Mouse (Mus musculus) left cerebral cortex, adult 8-10 months (tissue): Measurements from ENCODE around the gene Gns. TPM values are rescaled to one million over a fixed set of nuclear protein-coding genes. Genes with fewer than 3 reads are reported as not detected.

ENCODE experiments used
- DNase-seq, 2 experiments: peaks; one replicate each; pipeline ENCODE4 v3.0.0; 2022; ENCODE audit warnings: low spot score in 2 of 2
- total RNA-seq, 4 experiments: library from RNA; stranded (reverse); gene quantifications; 2 replicates each; pipeline ENCODE4 v1.2.4; 2022

The Gns gene
- total RNA-seq, 4 experiments from 2014 or later, result 87.2 to 126 (median 99.0) TPM

DNA sequence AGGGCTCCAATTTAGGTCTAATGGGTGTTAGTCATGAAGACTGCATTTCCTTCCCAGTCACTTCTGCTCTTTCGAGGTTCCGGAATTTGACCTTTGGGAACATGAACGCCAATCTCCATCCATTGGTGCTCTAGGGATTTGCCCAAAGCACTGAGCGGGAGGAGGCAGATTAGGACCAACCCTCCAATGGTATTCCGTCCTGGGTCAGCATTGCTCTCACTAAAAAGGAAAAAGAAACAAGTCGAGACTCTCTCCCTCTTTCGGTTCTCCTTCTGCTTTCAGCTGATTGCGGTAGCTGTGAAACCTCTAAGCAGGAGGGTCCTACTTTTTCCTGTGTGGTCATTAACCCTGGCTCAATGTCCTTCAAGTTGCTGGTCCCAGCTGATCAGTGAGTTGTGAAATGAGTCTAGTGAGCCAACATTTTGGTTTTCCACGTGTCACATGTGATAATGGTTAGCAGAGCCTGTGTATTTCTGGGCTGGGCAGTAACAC, 937 bp downstream of the Gns start:
- DNase-seq, result no peak

DNA sequence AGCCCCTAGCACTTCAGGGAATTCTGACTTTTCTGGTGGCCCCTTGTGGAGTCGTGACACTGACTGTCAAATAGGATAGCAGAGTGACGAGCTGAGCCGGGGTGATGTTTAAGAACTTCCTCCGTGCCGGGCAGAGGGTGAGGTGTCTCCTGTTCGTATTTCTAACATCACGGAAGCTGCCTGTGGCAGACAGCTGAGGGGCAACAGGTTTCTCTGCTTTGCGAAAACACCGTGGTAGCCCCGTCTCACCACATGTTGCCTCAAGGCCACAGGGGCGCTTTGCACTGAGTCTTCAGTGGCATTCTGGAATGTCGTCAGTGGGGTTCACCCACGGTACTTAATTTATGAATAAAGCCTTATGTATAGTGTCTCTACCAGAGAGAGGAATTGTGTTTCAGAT, 2.4 kb downstream of the Gns start:
- no peak for DNase-seq

DNA sequence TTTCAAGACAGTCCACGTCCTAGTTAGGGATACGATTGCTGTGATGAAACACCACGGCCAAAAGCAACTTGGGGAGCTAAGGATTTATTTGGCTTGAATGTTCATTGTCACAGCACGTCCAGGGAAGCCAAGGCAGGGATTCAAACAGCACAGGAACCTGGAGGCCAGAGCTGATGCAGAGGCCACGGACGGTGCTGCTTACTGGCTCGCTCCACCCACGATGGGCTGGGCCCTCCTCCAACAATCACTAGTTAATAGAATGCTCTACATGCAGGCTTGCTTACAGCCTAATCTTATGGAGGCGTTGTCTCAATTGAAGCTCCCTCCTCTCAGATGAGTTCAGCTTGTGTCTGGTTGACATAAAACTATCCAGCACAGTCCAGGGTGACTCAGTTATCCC, 2.9 kb downstream of the Gns start:
- no peak for DNase-seq

DNA sequence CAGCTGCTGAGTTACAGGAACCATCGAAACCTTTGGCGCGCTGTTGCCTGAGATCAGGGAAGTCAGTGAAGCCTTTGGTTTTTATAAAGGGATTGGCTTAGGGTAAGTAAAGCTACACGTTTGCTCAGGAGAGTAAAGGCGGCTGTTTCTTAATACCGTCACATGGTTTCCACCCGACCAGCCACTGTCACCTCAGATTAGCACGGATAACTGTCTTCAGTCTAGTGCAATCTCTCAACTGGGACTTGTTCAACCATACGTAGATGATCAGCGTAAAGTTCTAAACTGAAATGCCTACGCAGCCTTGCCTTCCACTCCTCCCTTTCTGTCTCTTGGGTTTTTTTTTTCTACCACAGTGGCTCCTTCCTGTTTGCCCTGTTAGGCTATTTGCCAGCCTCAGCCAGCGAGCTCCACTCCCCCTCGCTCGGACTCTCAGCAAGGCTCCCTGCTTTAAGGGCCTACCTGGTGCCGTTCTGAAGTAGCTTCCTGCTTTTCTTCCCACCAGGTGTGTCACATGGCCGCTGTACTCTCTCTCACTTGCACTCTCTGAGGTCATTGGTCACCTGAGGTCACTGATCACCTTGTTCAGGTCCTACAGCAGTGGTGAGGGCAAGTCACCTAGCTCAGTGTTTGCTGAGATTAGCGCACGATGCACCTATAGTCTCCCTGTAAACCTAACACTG, 4.0 kb downstream of the Gns start:
- no peak for DNase-seq

DNA sequence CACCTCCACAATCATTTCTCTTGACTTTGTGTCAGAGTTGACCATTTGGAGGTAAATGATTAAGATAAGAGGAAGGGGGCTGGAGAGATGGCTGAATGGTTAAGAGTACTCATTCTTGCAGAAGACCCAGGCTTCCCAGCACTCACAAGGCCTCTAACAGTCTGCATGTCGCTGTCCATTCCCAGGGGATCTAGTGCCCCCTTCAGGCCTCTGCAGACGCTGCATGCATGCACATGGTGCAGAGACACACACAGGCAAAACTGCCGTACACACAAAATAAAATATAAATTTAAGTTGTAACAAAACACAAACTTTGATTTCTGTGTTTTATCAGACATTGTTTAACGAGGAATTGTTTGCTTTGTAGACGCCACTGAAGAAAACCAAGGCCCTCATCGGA, 5.9 kb downstream of the Gns start:
- DNase-seq, result no peak

DNA sequence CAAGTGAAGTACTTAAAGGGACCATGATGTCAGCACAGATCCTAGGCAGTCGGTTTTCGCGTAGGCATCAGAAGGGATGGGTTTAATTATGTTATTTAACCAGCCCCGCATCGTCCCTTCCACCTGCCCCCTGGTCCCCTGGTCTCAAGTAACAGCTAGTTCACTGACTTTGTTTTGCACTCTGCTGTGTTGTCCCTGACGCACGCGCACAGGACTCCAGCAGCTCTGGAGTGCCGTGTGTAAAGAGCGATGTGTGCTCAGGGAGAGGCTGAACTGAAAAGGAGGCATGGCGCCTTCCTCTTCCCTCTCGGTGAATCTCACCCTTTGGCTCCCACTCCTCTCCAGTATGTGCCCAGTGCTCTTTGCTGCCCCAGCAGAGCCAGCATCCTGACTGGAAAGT, 9.1 kb downstream of the Gns start:
- DNase-seq, result no peak

DNA sequence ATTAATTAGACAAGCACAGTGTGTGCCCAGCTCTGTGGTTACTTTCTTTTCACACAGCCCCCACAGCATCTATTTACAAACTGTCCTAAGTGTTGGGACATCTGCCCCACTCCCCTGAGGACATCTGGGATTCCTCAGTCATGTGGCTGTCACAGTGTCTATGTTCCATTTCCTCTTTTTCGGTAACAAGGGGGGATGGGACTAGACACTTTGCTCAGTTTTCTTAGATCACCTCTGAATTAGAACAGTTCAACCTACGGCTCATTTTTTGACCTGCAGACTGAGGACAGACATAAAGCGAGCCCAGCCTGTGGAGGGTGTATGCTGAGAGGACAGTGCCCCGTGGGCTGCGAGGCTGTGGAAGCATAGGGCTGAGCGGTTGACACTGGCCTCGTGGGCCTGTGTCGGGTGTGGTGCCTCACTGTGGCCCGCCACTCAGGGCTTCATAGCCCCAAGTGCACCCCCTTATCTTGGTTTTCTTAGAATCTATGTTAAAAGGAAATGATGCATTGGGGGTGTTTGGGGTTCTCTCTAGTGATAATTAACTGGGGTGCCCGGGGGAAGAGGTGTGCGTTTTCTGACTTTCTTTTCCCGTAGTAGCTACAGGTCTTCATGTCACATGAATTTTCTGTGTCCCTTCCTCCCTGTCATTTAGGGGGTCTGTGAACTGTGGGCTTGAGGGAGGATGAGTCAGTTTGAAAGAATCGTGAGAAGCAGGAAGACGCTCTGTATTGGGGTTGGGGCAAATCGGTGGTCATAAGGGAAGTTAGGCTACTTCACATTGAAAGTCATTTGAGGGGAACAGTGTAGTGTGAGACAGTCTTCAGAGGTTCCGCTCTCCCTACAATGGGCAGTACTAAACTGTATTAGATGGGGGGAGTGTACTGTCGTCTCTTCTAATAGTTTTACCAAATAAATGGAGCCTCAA, 10.1 kb downstream of the Gns start:
- DNase-seq, result no peak

DNA sequence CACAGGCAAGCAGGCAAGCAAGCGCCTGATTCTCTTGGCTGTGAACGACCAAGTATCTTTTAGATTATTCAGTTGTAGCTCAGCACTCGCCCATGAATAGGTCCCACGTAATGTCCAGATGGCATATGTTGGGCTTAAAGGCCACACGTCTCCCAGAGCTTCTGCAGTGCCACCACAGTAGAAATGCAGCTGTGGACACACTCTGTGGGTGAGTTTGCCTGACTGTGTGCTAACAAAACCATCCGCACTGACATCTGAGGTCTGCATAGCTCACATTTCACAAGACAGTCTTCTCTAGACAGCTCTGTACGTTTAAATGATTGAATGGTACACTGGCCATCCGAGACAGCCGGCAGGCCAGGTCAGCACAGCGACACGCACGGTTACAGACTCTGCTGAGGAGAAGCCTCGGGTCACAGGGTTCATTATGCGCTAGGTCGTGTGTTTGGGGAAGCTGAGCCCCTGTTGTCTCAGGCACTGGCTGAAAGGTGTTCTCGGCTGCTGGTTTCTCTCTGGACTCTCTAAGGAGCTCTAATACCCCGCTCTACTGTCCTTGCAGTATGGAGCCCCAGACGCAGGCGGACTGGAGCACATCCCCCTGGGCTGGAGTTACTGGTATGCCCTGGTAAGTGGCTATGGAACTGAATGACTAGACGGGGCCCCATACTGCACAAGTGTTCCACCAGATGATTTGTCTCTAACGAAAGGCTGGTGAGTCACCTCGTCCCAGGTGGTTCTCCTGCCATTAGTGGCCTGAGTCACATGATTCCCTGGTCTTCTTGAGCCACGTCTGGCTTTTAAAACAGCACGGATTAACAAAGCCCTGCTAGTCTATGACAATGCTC, 11.0 kb downstream of the Gns start:
- DNase-seq, result no peak

DNA sequence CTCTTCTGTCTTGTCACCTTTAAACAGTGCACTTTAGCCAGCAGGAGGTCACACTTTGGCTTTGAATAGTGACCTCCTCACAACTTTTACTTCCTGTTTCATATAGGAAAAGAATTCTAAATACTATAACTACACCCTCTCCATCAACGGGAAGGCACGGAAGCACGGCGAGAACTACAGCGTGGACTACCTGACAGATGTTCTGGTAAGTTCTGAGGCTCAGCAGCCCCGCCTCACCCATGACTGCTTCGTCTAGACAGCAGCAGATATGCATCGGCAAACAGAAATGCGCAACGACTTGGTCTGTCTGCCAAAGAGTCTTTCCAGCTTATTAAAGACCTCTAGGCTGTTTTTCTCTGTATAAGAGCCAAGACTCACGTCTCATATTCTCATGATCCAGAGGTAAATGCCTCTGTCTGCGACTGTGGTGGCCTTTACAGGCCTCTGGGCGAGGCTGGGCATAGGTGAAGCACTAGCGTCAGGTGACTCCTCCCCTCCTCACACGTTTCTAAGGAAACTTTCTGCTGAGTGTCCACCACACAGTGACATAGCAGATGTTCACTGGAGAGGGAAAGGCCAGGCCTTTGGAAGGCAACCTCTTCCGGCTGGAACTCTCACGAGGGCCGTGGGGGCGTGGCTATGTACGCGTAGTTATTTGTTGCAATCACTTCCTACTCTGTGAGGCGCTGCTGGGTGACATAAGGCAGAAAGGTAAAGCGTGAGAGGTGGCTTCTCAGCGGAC, 11.8 kb downstream of the Gns start:
- DNase-seq, result no peak

DNA sequence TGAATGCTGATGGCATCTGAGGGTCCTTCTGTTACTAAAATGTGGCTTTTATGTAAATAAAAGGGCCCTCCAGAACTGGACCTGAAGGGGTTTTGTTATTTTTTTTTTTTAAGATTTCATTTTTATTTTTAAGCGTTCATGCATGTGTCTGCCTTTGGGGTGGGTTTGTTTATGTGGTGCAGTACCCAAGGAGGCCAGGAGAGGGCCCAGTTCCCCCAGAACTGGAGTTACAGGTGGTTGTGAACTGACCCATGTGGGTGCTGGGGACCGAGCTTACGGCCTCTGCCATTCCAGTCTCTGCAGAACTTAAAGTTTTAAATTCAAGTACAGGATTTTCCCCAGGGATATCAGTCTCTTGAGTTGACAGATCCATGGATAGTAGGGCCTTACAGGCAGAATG, 14.5 kb downstream of the Gns start:
- no peak for DNase-seq

DNA sequence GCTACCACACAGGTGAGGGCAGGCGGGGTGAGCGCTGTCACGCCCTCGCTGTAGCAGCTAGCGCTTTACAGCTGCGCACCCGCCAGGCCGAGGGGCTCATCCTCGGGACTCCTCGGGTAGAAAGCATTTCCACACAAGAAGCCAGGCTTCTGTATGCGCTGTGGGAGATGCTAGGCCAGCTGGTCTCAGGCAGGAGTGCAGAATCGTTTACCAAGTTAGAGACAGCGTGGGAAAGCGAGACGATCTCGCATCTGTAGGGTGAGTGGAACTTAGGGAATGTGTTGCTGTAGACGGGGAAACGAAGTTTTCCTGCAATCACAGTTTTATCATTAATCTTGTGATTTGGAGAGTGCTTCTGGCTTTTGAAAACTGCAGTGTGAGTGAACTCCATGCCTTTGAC, 16.4 kb downstream of the Gns start:
- DNase-seq, result no peak

DNA sequence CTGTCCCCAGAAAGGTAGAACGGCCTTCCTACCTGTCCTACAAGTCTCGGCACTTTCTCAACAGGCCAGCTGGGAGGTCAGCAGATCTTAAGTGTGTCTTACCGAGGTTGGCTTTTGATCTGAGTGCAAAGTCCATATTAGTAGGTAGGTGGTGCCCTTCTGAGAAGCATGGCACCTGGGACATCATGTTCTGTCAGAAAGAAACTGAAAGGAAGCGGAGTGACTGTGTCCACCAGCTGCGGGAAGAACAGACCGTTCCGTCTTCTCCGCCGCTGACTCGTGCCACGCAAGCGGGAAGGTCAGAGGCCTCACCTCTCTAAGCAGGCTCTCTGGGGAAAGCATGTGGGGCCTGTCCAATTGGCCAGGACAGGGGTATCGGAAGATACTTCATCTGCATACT, 19.8 kb downstream of the Gns start:
- no peak for DNase-seq

DNA sequence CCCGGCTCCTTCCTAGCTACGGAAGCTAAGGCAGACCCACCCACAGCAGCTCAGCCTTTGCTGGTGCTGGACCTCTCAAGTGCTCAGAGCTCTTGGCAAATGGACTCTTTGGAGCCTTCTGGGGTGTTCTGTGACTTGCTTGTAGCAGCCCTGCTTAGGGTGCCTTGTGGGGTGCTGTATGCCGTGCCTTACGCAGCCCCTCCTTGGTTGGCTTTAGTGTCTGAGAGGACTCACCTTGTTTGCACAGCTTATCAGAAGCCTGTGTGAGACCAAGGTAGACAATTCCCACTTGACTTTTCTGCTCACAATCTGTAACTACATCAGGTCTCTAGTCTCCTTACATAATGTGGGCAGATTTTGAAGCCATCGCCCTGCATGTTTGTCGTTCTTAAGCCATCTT, 20.8 kb downstream of the Gns start:
- no peak for DNase-seq

DNA sequence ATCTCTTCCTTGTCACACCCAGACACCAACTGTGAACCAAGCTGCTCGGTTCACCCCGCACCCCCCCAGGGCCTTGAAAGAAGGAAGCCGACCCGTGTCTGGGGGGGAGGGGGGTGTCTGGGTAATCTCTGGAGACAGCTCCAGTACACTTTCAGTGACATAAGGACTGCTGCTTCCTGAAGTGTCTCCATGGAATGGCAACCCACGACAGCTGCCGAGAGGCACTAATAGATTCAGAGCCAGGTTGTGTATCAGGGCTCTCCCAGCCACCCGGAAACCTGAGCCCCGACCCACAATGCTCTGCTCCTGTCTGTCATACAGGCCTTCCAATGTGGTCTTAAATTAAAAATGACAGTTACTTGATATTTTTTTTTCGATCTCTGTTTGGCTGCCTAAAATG, 21.5 kb downstream of the Gns start:
- DNase-seq, result no peak

DNA sequence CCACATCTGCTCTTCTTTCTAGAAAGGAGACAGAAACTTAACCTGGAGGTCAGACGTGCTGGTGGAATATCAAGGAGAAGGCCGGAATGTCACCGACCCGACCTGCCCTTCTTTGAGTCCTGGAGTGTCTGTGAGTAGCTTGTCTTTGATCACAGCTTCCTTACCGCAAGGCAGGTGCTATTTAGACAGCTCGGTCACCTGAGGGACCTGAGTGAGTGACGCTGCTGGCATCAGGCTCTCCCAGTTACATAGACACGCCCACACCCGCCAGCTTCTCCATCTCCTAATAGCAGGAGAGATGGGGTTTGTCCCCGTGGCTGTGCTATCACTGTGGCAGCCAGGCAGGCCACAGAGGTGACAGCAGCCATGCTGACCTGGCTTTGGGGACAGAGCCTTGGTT, 25.7 kb downstream of the Gns start:
- no peak for DNase-seq

DNA sequence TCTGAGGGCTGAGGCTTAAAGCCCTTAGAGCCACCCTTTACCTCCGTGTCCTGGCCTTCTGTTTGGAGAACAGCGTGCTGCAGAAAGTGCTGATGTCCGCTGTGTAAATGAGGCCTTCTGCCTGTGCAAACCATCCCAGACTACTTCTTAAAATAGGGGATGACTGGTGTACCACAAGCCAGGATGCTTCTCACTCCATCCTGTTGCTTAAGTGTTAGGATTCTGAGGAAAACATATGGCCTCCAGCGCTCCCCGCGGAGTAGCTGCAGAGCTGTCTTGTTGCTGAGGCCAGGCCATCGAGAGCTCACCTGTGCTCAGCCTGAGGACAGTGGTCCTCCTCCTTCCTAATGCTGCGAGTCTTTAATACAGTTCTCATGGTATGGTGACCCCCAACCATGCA, 27.0 kb downstream of the Gns start:
- DNase-seq, result no peak

DNA sequence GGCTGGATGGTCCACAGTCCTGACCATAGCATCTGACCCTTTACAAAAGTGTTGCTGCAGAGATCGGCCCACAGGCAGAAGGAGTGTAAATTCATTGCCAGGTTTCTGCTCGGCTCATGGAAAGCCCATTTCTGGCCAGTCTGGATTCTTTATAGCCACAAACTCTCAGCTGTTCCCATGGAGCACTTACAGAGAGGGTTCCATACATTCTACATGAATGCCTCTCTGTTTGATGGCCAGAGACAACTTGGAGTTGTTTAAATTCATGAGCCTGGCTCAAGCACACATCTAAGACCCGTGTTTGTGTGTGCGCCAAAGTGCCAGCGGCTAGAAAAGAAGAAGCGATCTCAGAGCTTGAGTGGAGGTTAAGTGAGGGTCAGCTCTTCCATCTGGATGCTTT, 29.4 kb downstream of the Gns start:
- no peak for DNase-seq

DNA sequence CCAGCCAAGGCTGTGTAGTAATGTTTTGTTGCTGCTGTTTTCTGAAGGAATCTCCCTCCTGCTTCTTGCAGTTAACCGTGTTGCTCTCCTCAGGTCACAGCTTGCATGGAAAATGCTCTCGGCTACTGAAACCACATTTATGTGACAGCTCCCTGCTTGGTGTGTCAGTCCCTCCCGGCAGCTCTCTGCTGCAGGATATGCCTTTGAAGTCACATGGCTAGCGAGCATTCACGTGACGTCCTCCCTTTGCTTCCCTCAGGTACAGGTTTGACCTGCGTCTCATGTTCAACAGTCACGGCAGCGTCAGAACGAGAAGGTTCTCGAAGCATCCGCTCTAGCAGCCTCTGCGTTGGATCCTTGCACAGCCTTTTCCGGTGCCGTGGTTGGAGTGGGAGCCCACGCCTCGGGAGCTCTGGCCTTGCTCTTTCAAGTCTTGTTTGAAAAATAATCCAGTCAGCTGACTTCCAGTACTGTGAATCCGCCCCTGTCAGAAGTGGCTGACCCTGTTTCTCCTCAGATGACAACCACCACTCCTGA, 30.0 kb downstream of the Gns start:
- no peak for DNase-seq

DNA sequence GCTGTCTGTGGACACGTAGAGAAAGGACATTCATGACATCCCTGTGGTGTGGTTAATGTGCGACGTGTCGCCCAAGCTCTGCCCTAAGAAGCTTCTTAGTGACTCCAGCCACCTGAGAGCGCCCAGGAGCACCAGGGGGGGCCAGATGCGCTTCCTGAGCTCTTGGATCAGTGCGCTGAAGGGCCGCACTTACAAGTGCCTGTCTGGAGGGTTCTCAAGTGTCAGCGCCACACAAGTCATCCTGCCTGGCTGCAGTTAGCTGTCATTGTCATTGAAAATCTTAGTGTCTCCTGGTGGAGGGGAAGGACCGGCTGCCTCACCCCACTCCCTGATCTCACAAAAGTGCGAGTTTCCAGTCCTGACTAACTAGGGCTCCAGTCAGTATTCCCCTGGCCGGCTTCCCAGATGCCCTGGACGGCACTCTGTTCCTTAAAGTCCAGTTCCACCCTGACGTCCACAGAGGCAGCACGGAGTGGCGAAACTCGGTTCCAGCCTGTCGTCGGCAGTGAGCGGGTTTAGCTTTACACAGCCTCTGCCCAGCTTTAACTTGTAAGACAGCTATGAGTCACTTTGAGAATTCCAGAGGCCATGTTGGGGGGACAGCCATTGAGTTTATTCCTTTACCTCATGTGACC, 30.8 kb downstream of the Gns start:
- DNase-seq, result no peak

DNA sequence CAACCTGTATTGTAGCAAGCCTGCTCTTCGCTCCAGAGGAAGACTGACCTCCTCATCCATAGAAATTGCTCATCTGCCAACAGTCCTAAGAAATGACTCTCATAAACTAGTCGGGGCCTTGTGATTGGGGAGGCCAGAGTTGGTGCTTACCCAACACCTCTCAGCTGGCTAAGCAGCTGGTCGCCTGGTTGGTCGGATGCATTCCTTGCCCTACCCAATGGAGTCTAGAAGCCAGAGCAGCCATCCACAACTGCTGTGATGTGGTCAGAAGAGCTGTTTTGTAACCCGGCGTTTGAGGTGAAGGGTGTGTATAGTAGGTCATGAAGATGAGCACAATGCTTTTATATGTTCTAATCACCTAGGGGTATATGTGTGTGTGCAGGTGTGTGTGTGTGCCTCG, 33.7 kb downstream of the Gns start:
- no peak for DNase-seq
